Mouse (Mus musculus) MEL (cell line): Measurements from ENCODE around the gene Cxcr2. TPM values are rescaled to one million over a fixed set of nuclear protein-coding genes. Genes with fewer than 3 reads are reported as not detected.

Source experiments
- DNase-seq: peaks from one replicate; pipeline ENCODE4 v3.0.0; 2011; ENCODE audit warnings: low read depth, low spot score
- H3K27ac ChIP-seq: 2 replicates; pipeline ENCODE4 v1.5.1; 2012; ENCODE audit warnings: low read depth, mild to moderate bottlenecking, control low read depth, low read length, moderate library complexity; ENCODE audit not compliant: control insufficient read depth
- H3K27me3 ChIP-seq, 2 experiments: fragments of 150-350 bp in 1 of 2; sonication (generic) in 1 of 2; 2 replicates each; pipeline ENCODE4 v1.6.1; 2012; ENCODE audit warnings: low read length in 2 of 2, mild to moderate bottlenecking in 2 of 2, improper control_type of control experiment in 1 of 2, moderate library complexity in 1 of 2; ENCODE audit not compliant: insufficient read depth in 2 of 2, control insufficient read depth in 1 of 2
- H3K36me3 ChIP-seq, 2 experiments: 2 replicates each; pipeline ENCODE4 v1.6.1; 2012 to 2014; ENCODE audit warnings: low read length in 2 of 2, improper control_type of control experiment in 1 of 2, inconsistent platforms in 1 of 2, mild to moderate bottlenecking in 1 of 2; ENCODE audit not compliant: insufficient read depth in 2 of 2, control insufficient read depth in 1 of 2
- H3K4me1 ChIP-seq, 2 experiments: fragments of 150-350 bp in 1 of 2; sonication (generic) in 1 of 2; 2 replicates each; pipeline ENCODE4 v1.6.1; 2012; ENCODE audit warnings: low read length in 2 of 2, improper control_type of control experiment in 1 of 2, mild to moderate bottlenecking in 1 of 2; ENCODE audit not compliant: insufficient read depth in 2 of 2, control insufficient read depth in 1 of 2
- H3K4me3 ChIP-seq, 2 experiments: fragments of 150-350 bp in 1 of 2; sonication (generic) in 1 of 2; 2 replicates each; pipeline ENCODE4 v1.5.1; 2012; ENCODE audit warnings: low read depth in 2 of 2, low read length in 2 of 2, mild to moderate bottlenecking in 2 of 2, moderate library complexity in 2 of 2, control low read depth in 1 of 2, improper control_type of control experiment in 1 of 2; ENCODE audit not compliant: control insufficient read depth in 1 of 2, insufficient read depth in 1 of 2
- H3K79me2 ChIP-seq: 2 replicates; pipeline ENCODE4 v1.6.1; 2012; ENCODE audit warnings: mild to moderate bottlenecking, low read length, moderate library complexity; ENCODE audit not compliant: control insufficient read depth, poor library complexity, insufficient read depth
- H3K9ac ChIP-seq: 2 replicates; pipeline ENCODE4 v1.6.1; 2012; ENCODE audit warnings: low read depth, mild to moderate bottlenecking, control low read depth, low read length, moderate library complexity; ENCODE audit not compliant: control insufficient read depth, poor library complexity, severe bottlenecking
- H3K9me3 ChIP-seq: fragments of 150-350 bp; sonication (generic); replicated peaks from 2 replicates; pipeline ENCODE4 v1.6.1; 2012; ENCODE audit warnings: mild to moderate bottlenecking, low read length, improper control_type of control experiment, moderate library complexity; ENCODE audit not compliant: insufficient read depth
- BHLHE40 ChIP-seq: IDR thresholded peaks from 2 replicates; pipeline ENCODE4 v1.6.1; 2012; ENCODE audit warnings: low read depth, mild to moderate bottlenecking, inconsistent platforms, low read length, improper control_type of control experiment, borderline replicate concordance
- CHD1 ChIP-seq: IDR thresholded peaks from 2 replicates; pipeline ENCODE4 v1.6.1; 2012; ENCODE audit warnings: low read depth, mild to moderate bottlenecking, inconsistent platforms, low read length, improper control_type of control experiment
- E2F4 ChIP-seq: IDR thresholded peaks from 2 replicates; pipeline ENCODE4 v1.6.1; 2011; ENCODE audit warnings: low read depth, low read length, improper control_type of control experiment, borderline replicate concordance
- ELF1 ChIP-seq: IDR thresholded peaks from 2 replicates; pipeline ENCODE4 v1.6.1; 2014; ENCODE audit warnings: low read depth, mild to moderate bottlenecking, inconsistent platforms, low read length, improper control_type of control experiment, moderate library complexity
- EP300 ChIP-seq, 2 experiments: IDR thresholded peaks; 2 replicates each; pipeline ENCODE4 v1.6.1; 2011; ENCODE audit warnings: improper control_type of control experiment in 2 of 2, low read length in 2 of 2, low read depth in 1 of 2, mild to moderate bottlenecking in 1 of 2
- ETS1 ChIP-seq: IDR thresholded peaks from 2 replicates; pipeline ENCODE4 v1.6.1; 2012; ENCODE audit warnings: low read depth, mild to moderate bottlenecking, inconsistent platforms, low read length, improper control_type of control experiment, moderate library complexity
- GABPA ChIP-seq: IDR thresholded peaks from 2 replicates; pipeline ENCODE4 v1.6.1; 2012; ENCODE audit warnings: low read depth, mild to moderate bottlenecking, inconsistent platforms, low read length, improper control_type of control experiment, moderate library complexity
- GATA1 ChIP-seq: IDR thresholded peaks from 2 replicates; pipeline ENCODE4 v1.6.1; 2011; ENCODE audit warnings: low read depth, low read length, improper control_type of control experiment
- MAFK ChIP-seq: IDR thresholded peaks from 2 replicates; pipeline ENCODE4 v1.6.1; 2011; ENCODE audit warnings: low read depth, mild to moderate bottlenecking, low read length, improper control_type of control experiment, borderline replicate concordance
- MAX ChIP-seq: IDR thresholded peaks from 2 replicates; pipeline ENCODE4 v1.6.1; 2011; ENCODE audit warnings: low read length, improper control_type of control experiment
- MEF2A ChIP-seq: IDR thresholded peaks from 2 replicates; pipeline ENCODE4 v1.6.1; 2014; ENCODE audit warnings: low read depth, mild to moderate bottlenecking, inconsistent platforms, low read length, improper control_type of control experiment; ENCODE audit not compliant: poor library complexity, insufficient replicate concordance, severe bottlenecking; ENCODE audit errors: extremely low read depth
- MXI1 ChIP-seq: IDR thresholded peaks from 2 replicates; pipeline ENCODE4 v1.6.1; 2011; ENCODE audit warnings: mild to moderate bottlenecking, low read depth, low read length, improper control_type of control experiment
- MYB ChIP-seq: IDR thresholded peaks from 2 replicates; pipeline ENCODE4 v1.6.1; 2011; ENCODE audit warnings: mild to moderate bottlenecking, low read depth, low read length, improper control_type of control experiment
- MYC ChIP-seq: IDR thresholded peaks from 2 replicates; pipeline ENCODE4 v1.6.1; 2011; ENCODE audit warnings: low read depth, mild to moderate bottlenecking, low read length, improper control_type of control experiment, moderate library complexity
- NELFE ChIP-seq: IDR thresholded peaks from 2 replicates; pipeline ENCODE4 v1.6.1; 2011; ENCODE audit warnings: low read depth, low read length, improper control_type of control experiment
- POLR2AphosphoS5 ChIP-seq: IDR thresholded peaks from 2 replicates; pipeline ENCODE4 v1.6.1; 2012; ENCODE audit warnings: low read depth, borderline replicate concordance, mild to moderate bottlenecking, inconsistent platforms, low read length, moderate library complexity, mixed read lengths
- RAD21 ChIP-seq: IDR thresholded peaks from 2 replicates; pipeline ENCODE4 v1.6.1; 2011; ENCODE audit warnings: mild to moderate bottlenecking, low read depth, low read length, improper control_type of control experiment
- SMC3 ChIP-seq: IDR thresholded peaks from 2 replicates; pipeline ENCODE4 v1.6.1; 2011; ENCODE audit warnings: low read depth, low read length, improper control_type of control experiment
- UBTF ChIP-seq: IDR thresholded peaks from 2 replicates; pipeline ENCODE4 v1.6.1; 2012; ENCODE audit warnings: low read depth, mild to moderate bottlenecking, inconsistent platforms, low read length, improper control_type of control experiment, moderate library complexity, borderline replicate concordance; ENCODE audit not compliant: insufficient read depth
- ZC3H11A ChIP-seq: IDR thresholded peaks from 2 replicates; pipeline ENCODE4 v1.6.1; 2012; ENCODE audit warnings: low read depth, mild to moderate bottlenecking, inconsistent platforms, low read length, improper control_type of control experiment
- ZNF384 ChIP-seq: IDR thresholded peaks from 2 replicates; pipeline ENCODE4 v1.6.1; 2012; ENCODE audit warnings: low read depth, mild to moderate bottlenecking, inconsistent platforms, low read length, improper control_type of control experiment
- polyA plus RNA-seq, 2 experiments: library from polyadenylated mRNA; stranded (reverse) in 1 of 2; unstranded in 1 of 2; fragments of >175 nt in 1 of 2; fragments of >200 nt in 1 of 2; gene quantifications; 2 replicates each; pipeline versions ENCODE4 v1.2.1 to v1.2.4; 2012; ENCODE audit warnings: low replicate concordance in 2 of 2, low read depth in 1 of 2; ENCODE audit not compliant: insufficient read length in 2 of 2, insufficient read depth in 1 of 2, missing spikeins in 1 of 2
- total RNA-seq: library from RNA; depleted of rRNA; stranded (reverse); fragments of 300-350 nt; gene quantifications from 2 replicates; pipeline ENCODE4 v1.2.3, GENCODE M21; 2012

Gene Cxcr2
- total and polyA plus RNA-seq, 3 experiments = 0.11 to 0.92 TPM; not detected in 1

- no peak overlapping the region for H3K4me3 ChIP-seq
- no peak for TF ChIP-seq ZC3H11A
- TF ChIP-seq BHLHE40 = no peak
- no peak for TF ChIP-seq SMC3
- TF ChIP-seq POLR2AphosphoS5 = no peak
- TF ChIP-seq ZNF384 = no peak
- TF ChIP-seq MAFK = no peak
- no peak for TF ChIP-seq NELFE
- TF ChIP-seq MXI1 = no peak
- H3K27ac ChIP-seq = no peak overlapping the region
These were observed 1.7 kb downstream of the Cxcr2 start for GRCm38 (mm10) chr1:74155435-74156012.

GRCm38 (mm10) chr1:74156381-74156910 is 2.7 kb downstream of the Cxcr2 start:
- Histone ChIP-seq H3K9ac (no peak overlapping the region), H3K79me2 (no peaks in the 10 kb centered on the region), H3K27me3 (no peaks in the 10 kb centered on the region), H3K27ac (no peak overlapping the region), H3K9me3 (no peaks in the 10 kb centered on the region), H3K36me3 (no peaks in the 10 kb centered on the region), H3K4me1 (no peaks in the 10 kb centered on the region), H3K4me3 (no peak overlapping the region)
- TF ChIP-seq MEF2A (no peak), EP300 (IDR thresholded peaks at IDR 0.05; ENCODE audit: low read depth in 1 of 2, low read length in 2 of 2) (no peak), CHD1 (no peak), MAFK (no peak), RAD21 (no peak), MYC (no peak), E2F4 (no peak), ETS1 (no peak), MAX (no peak), MXI1 (no peak), GABPA (no peak), ZC3H11A (no peak), UBTF (no peak), GATA1 (no peak), MYB (no peak), BHLHE40 (no peak), ELF1 (no peak), POLR2AphosphoS5 (no peak)
- DNase-seq = no peak

More at GRCm38 (mm10) chr1:74155435-74156012, 1.7 kb downstream of the Cxcr2 start:
- H3K9me3 ChIP-seq = no peaks in the 10 kb centered on the region
- H3K27me3 ChIP-seq = no peaks in the 10 kb centered on the region
- 0 out of 4 replicates have a peak, but pooled peaks cover 0 to 2% of the 10 kb centered on the region in 2 experiments for H3K4me1 ChIP-seq
- no peak overlapping the region for H3K9ac ChIP-seq
- DNase-seq = no peak
- no peaks in the 10 kb centered on the region for H3K36me3 ChIP-seq
- H3K79me2 ChIP-seq = no peaks in the 10 kb centered on the region
